Mouse (Mus musculus) gastrocnemius, adult 8-10 months (tissue): ENCODE results near the gene Clip2. TPM values are rescaled to one million over a fixed set of nuclear protein-coding genes. Genes with fewer than 3 reads are reported as not detected.

Source experiments
- DNase-seq, 2 experiments: peaks; one replicate each; pipeline ENCODE4 v3.0.0; 2022; ENCODE audit warnings: low spot score in 2 of 2
- total RNA-seq, 4 experiments: library from RNA; stranded (reverse); gene quantifications; 2 replicates each; pipeline ENCODE4 v1.2.4; 2022

Gene Clip2
- total RNA-seq, 4 experiments from 2014 or later = 1.4 to 2.1 (median 1.9) TPM

- DNase-seq = no peak
Observed at GRCm38 (mm10) chr5:134525971-134526711, 26.1 kb downstream of the Clip2 start.

GRCm38 (mm10) chr5:134523728-134524127 is 28.5 kb downstream of the Clip2 start:
- DNase-seq = no peak

- no peak for DNase-seq
Observed at GRCm38 (mm10) chr5:134522524-134522923, 29.7 kb downstream of the Clip2 start.

GRCm38 (mm10) chr5:134521806-134522205 is 30.4 kb downstream of the Clip2 start:
- no peak for DNase-seq

- no peak for DNase-seq
Observed at GRCm38 (mm10) chr5:134521131-134521530, 31.1 kb downstream of the Clip2 start.

GRCm38 (mm10) chr5:134520120-134520519 is 32.1 kb downstream of the Clip2 start:
- DNase-seq = no peak

GRCm38 (mm10) chr5:134519471-134519870 is 32.8 kb downstream of the Clip2 start:
- DNase-seq = no peak

GRCm38 (mm10) chr5:134512086-134512485 is 40.1 kb downstream of the Clip2 start:
- no peak for DNase-seq

GRCm38 (mm10) chr5:134510266-134510665 is 42.0 kb downstream of the Clip2 start:
- no peak for DNase-seq

GRCm38 (mm10) chr5:134508965-134509364 is 43.3 kb downstream of the Clip2 start:
- no peak for DNase-seq

- DNase-seq = no peak
Observed at GRCm38 (mm10) chr5:134507859-134508399, 44.3 kb downstream of the Clip2 start.

- DNase-seq = peak; percentile 57 to 69
Observed at GRCm38 (mm10) chr5:134507307-134507706, 44.9 kb downstream of the Clip2 start.

- no peak for DNase-seq
Observed at GRCm38 (mm10) chr5:134505810-134506292, 46.4 kb downstream of the Clip2 start.

GRCm38 (mm10) chr5:134502591-134502990 is 49.6 kb downstream of the Clip2 start:
- no peak for DNase-seq

GRCm38 (mm10) chr5:134501453-134501852 is 50.8 kb downstream of the Clip2 start:
- DNase-seq = no peak

- DNase-seq = no peak
Observed at GRCm38 (mm10) chr5:134500681-134501080, 51.6 kb downstream of the Clip2 start.

GRCm38 (mm10) chr5:134500062-134500461 is 52.2 kb downstream of the Clip2 start:
- peak; percentile 27 to 30 for DNase-seq

GRCm38 (mm10) chr5:134497026-134497425 is 55.2 kb downstream of the Clip2 start:
- no peak for DNase-seq

GRCm38 (mm10) chr5:134495796-134496195 is 56.4 kb downstream of the Clip2 start:
- no peak for DNase-seq

- DNase-seq = peak; percentile 80 to 85
Observed at GRCm38 (mm10) chr5:134494142-134494541, 58.1 kb downstream of the Clip2 start.

GRCm38 (mm10) chr5:134492956-134493355 is 59.3 kb downstream of the Clip2 start:
- DNase-seq = no peak

- DNase-seq = peak; percentile 43 to 58
Observed at GRCm38 (mm10) chr5:134491712-134492417, 60.4 kb downstream of the Clip2 start.
